Mouse (Mus musculus) ES-Bruce4 (cell line): Measurements from ENCODE around the gene Nfe2l1. TPM values are rescaled to one million over a fixed set of nuclear protein-coding genes. Genes with fewer than 3 reads are reported as not detected.

Experiments
- H3K27ac ChIP-seq: 2 replicates; pipeline ENCODE4 v1.5.1; 2012; ENCODE audit warnings: low read length, inconsistent platforms; ENCODE audit not compliant: insufficient read depth
- H3K27me3 ChIP-seq: 2 replicates; pipeline ENCODE4 v1.6.1; 2012; ENCODE audit warnings: mild to moderate bottlenecking, low read length, inconsistent platforms; ENCODE audit not compliant: control insufficient read depth, poor library complexity, insufficient read depth, severe bottlenecking
- H3K36me3 ChIP-seq: 2 replicates; pipeline ENCODE4 v1.6.1; 2012; ENCODE audit warnings: inconsistent platforms, mild to moderate bottlenecking, low read length, moderate library complexity; ENCODE audit not compliant: control insufficient read depth, poor library complexity, insufficient read depth, severe bottlenecking
- H3K4me1 ChIP-seq: one replicate; pipeline ENCODE4 v1.8.1; 2011; ENCODE audit warnings: low read length; ENCODE audit not compliant: control insufficient read depth, insufficient read depth
- H3K4me3 ChIP-seq: 2 replicates; pipeline ENCODE4 v1.5.1; 2011; ENCODE audit warnings: low read depth, mild to moderate bottlenecking, low read length
- H3K9ac ChIP-seq: 2 replicates; pipeline ENCODE4 v1.6.1; 2012; ENCODE audit warnings: low read depth, mild to moderate bottlenecking, inconsistent platforms; ENCODE audit not compliant: poor library complexity, severe bottlenecking
- H3K9me3 ChIP-seq: replicated peaks from 2 replicates; pipeline ENCODE4 v1.6.1; 2012; ENCODE audit warnings: mild to moderate bottlenecking, low read length, inconsistent platforms; ENCODE audit not compliant: control insufficient read depth, poor library complexity, insufficient read depth, severe bottlenecking
- CTCF ChIP-seq: IDR thresholded peaks from one replicate; pipeline ENCODE4 v1.8.1; 2011; ENCODE audit warnings: low read depth, low read length
- EP300 ChIP-seq: IDR thresholded peaks from 2 replicates; pipeline ENCODE4 v1.6.1; 2011; ENCODE audit warnings: low read depth, low read length; ENCODE audit not compliant: insufficient read depth
- POLR2A ChIP-seq: IDR thresholded peaks from one replicate; pipeline ENCODE4 v1.8.1; 2011; ENCODE audit warnings: low read length; ENCODE audit not compliant: insufficient read depth
- polyA plus RNA-seq: library from polyadenylated mRNA; stranded (reverse); fragments of >200 nt; gene quantifications from 2 replicates; pipeline ENCODE4 v1.2.4, GENCODE M21; 2011; ENCODE audit warnings: low read depth; ENCODE audit not compliant: missing spikeins, insufficient read depth, insufficient read length

The Nfe2l1 gene
- polyA plus RNA-seq, 1 experiment = 181 TPM

- no peaks in the 10 kb centered on the region for H3K9me3 ChIP-seq
- TF ChIP-seq POLR2A (no peak), EP300 (no peak), CTCF (no peak)
- H3K27ac ChIP-seq = no peak overlapping the region
- no peaks in the 10 kb centered on the region for H3K27me3 ChIP-seq
- no peaks in the 10 kb centered on the region for H3K36me3 ChIP-seq
- H3K9ac ChIP-seq = no peak overlapping the region
- no peak overlapping the region for H3K4me3 ChIP-seq
- no peaks in the 10 kb centered on the region for H3K4me1 ChIP-seq
These were observed 10.1 kb upstream of the Nfe2l1 start for GRCm38 (mm10) chr11:96839877-96840276.

- TF ChIP-seq POLR2A (no peak), CTCF (no peak), EP300 (no peak)
These were observed 9.7 kb upstream of the Nfe2l1 start for GRCm38 (mm10) chr11:96839428-96839827.

GRCm38 (mm10) chr11:96838341-96838740 is 8.6 kb upstream of the Nfe2l1 start:
- Histone ChIP-seq H3K27ac (no peak overlapping the region), H3K4me3 (no peak overlapping the region), H3K27me3 (no peaks in the 10 kb centered on the region), H3K4me1 (no peaks in the 10 kb centered on the region), H3K36me3 (no peaks in the 10 kb centered on the region), H3K9me3 (no peaks in the 10 kb centered on the region), H3K9ac (no peak overlapping the region)
- TF ChIP-seq POLR2A = no peak
- no peak for TF ChIP-seq EP300
- TF ChIP-seq CTCF = no peak

More at GRCm38 (mm10) chr11:96839428-96839827, 9.7 kb upstream of the Nfe2l1 start:
- no peaks in the 10 kb centered on the region for H3K9me3 ChIP-seq
- no peaks in the 10 kb centered on the region for H3K4me1 ChIP-seq
- H3K4me3 ChIP-seq = no peak overlapping the region
- H3K9ac ChIP-seq = no peak overlapping the region
- H3K27me3 ChIP-seq = no peaks in the 10 kb centered on the region
- no peak overlapping the region for H3K27ac ChIP-seq
- H3K36me3 ChIP-seq = no peaks in the 10 kb centered on the region

- Histone ChIP-seq H3K36me3 (no peaks in the 10 kb centered on the region), H3K9ac (no peak overlapping the region), H3K4me1 (no peaks in the 10 kb centered on the region), H3K9me3 (no peaks in the 10 kb centered on the region), H3K4me3 (no peak overlapping the region), H3K27me3 (no peaks in the 10 kb centered on the region), H3K27ac (no peak overlapping the region)
- TF ChIP-seq EP300 (no peak), CTCF (peak; percentile 40)
These were observed 7.5 kb upstream of the Nfe2l1 start for GRCm38 (mm10) chr11:96837298-96837697.

- Histone ChIP-seq H3K27me3 (no peaks in the 10 kb centered on the region), H3K27ac (no peak overlapping the region), H3K9ac (no peak overlapping the region), H3K9me3 (no peaks in the 10 kb centered on the region), H3K36me3 (no peaks in the 10 kb centered on the region), H3K4me3 (no peak overlapping the region), H3K4me1 (no peaks in the 10 kb centered on the region)
- no peak for TF ChIP-seq CTCF
- TF ChIP-seq EP300 = no peak
- no peak for TF ChIP-seq POLR2A
These were observed 4.4 kb upstream of the Nfe2l1 start for GRCm38 (mm10) chr11:96834127-96834526.

- no peak overlapping the region for H3K9ac ChIP-seq
- H3K36me3 ChIP-seq = peaks cover 1% of the 10 kb centered on the region; the same call in 1 of the 2 replicates
- no peak for TF ChIP-seq POLR2A
- TF ChIP-seq CTCF = no peak
- TF ChIP-seq EP300 = no peak
- no peak overlapping the region for H3K4me3 ChIP-seq
- H3K27me3 ChIP-seq = no peaks in the 10 kb centered on the region
- H3K4me1 ChIP-seq = no peaks in the 10 kb centered on the region
- no peak overlapping the region for H3K27ac ChIP-seq
- H3K9me3 ChIP-seq = no peaks in the 10 kb centered on the region
These were observed 3.2 kb upstream of the Nfe2l1 start for GRCm38 (mm10) chr11:96832973-96833372.
